Mouse (Mus musculus): ENCODE results near the gene Ewsr1.
"Not testable (repeated sequence)": the region's sequence is repeated elsewhere in the genome, so short reads cannot be mapped to it uniquely, and the experiment has no call there.

The Ewsr1 gene

GRCm38 (mm10) chr11:5096480-5097020 is 2.5 kb downstream of the Ewsr1 start:
- DNase-seq (ENCODE audit: low spot score) = no peak

DNA sequence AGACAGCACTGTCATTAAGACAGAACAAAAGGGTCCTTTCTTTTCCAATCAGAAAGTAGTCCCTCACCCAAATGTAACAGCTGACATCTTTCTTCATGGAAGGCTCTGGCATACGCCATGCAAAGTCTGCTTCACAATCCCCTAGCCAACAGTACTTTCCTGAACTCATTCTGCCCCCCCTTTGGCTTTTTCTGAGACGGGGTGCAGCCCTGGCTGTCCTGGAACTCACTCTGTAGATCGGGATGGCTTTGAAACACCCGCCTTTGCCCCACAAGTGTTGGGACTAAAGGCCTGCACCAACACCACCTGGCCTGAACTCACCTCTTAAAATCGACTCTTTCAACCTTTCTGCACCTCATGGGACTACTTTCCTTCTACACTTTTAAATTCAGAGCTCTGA is 3.2 kb downstream of the Ewsr1 start:
- DNase-seq (ENCODE audit: low spot score) = no peak

- no peak for DNase-seq (ENCODE audit: low spot score)
Measured at GRCm38 (mm10) chr11:5091706-5092105, 7.4 kb downstream of the Ewsr1 start.

DNA sequence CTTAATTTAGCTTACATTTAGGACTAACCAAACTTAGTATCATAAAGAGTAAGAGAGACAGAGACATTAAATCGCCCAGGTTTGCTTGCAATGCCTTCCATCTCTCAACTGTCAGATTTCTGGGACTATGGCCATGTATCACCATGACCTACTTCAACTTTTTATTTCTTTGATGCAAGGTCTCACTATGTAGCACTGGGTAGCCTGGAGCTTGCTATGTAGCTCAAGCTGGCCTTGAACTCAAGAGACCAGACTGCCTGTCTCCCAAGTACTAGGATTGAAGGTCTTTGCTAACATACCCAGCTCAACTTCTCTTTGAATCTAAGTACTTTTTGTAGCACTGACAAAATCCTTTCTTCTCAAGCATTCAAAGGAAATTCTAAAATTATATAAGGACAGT is 9.9 kb downstream of the Ewsr1 start:
- DNase-seq (ENCODE audit: low spot score) = no peak

DNA sequence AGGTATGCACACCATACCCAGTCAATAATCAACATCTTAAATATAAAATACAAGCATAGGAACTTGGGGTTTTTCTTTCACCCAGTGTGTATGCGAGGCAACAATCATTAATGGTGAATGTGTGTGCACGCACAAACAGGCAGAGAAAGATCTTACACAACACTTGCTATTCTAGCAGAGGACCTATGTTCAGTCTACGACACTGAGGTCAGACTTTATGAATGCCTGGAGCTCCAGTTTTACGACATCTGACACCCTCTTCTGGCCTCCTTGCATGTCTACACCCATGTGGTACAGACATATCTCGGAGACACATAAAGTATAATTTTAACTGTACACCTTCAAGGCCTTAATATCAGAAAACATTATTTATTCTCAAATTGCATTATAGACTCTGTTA is 22.2 kb downstream of the Ewsr1 start:
- not testable (repeated sequence) for DNase-seq (ENCODE audit: low spot score)

DNA sequence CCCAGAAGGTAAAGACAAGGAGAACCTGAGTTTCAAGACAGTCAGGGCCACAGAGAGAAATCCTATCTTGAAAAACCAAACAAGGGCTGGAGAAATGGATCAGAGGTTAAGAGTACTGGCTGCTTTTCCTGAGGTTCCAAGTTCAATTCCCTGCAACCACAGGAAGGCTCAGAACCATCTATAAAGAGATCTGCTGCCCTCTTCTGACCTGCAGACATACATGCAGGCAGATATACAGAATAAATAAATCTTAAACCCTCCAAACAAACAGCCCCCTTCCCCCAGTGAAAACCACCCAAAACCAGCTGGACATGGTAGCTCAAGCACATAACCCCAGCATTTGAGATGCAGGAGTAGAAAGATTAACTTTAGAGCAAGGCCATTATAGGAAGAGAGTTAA is 23.3 kb downstream of the Ewsr1 start:
- DNase-seq (ENCODE audit: low spot score) = no peak

- DNase-seq (ENCODE audit: low spot score) = no peak
Measured at GRCm38 (mm10) chr11:5074882-5075281, 24.2 kb downstream of the Ewsr1 start.

GRCm38 (mm10) chr11:5068126-5068971 is 30.7 kb downstream of the Ewsr1 start:
- DNase-seq (ENCODE audit: low spot score) = no peak

DNA sequence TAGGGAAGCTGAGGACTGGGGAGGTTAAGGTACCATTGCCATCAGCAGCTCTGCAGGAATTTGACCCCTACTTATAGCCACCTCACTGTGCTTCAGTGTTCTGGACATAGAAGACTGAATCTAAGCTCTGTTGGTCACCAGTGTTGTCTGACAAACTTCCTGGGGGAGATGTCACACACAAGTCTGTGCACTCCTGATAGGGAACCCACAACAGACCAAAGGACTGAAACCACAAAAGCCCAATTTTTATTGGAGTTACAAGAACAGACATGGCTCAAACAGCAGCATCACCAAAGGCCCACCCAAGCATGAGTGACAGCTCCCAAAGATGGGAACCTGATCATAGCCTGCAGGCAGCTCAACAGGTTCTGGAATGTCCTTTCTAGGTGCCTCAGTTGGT is 32.0 kb downstream of the Ewsr1 start:
- no peak for DNase-seq (ENCODE audit: low spot score)

- DNase-seq (ENCODE audit: low spot score) = peak; percentile 91
Measured at GRCm38 (mm10) chr11:5065056-5065821, 33.8 kb downstream of the Ewsr1 start, which contains the start of gene Gas2l1. TSS of gene Gas2l1 (minus strand) at chr11:5065327.

DNA sequence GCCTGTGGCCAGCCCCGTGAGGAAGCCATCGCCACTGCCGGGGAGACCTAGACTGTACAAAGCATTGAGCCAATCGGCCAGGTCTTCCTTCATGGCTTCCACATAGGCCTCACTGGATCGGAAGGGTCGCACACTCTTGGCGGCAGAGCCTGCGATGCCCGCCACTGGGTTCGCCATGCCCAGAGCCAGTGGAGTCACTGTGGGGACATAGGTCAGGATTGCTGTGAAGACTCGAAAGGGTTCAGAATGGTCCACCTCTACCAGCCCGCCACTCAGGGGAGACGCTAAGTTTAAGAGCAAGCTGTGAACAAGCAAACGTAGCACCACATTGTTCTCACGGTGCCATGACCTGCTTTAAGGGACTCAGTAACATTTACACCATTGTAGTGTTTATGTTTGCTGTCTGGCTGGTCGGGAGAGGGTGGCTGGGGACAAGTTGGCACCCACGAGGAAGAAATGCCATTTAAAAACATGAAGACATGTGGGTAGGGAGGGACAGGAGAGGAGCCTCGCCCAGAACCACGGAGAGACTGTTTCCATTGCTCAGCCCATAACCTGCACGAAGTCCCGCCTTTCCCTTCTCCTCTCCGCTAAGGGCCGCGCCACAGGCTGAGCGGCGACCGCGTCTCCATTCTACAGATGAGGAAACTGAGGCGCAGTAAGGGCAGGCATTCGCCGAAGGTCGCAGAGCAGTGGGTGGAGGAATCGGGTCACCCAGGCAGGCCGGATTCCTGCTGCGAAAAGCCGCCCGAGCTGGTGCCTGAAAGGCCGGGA is 34.6 kb downstream of the Ewsr1 start:
- DNase-seq (ENCODE audit: low spot score) = peak; percentile 25

GRCm38 (mm10) chr11:5063561-5064281 is 35.3 kb downstream of the Ewsr1 start:
- no peak for DNase-seq (ENCODE audit: low spot score)

GRCm38 (mm10) chr11:5062860-5063505 is 36.1 kb downstream of the Ewsr1 start:
- DNase-seq (ENCODE audit: low spot score) = no peak

DNA sequence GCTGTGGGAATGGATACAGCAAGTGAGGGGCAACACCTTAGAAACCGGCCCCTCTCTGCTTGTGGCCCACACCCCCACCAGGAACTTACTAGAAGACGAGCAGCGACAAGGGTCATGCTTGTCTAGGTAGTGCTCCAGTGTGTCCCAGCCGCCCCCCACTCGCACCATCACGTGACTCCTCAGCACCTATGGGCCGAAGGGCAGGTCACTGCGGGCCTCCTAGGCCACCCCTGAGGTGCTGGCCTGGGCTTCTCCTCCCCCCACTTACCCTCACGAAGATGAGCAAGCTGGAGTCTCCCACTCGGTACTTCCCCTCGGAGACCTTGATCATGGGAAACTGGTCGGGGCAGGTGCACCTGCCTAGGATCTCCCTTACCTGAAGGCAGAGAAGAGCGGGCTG is 36.7 kb downstream of the Ewsr1 start:
- no peak for DNase-seq (ENCODE audit: low spot score)

GRCm38 (mm10) chr11:5061413-5062139 is 37.5 kb downstream of the Ewsr1 start:
- DNase-seq (ENCODE audit: low spot score) = peak; percentile 97

- DNase-seq (ENCODE audit: low spot score) = no peak
Measured at GRCm38 (mm10) chr11:5060756-5061412, 38.2 kb downstream of the Ewsr1 start.

DNA sequence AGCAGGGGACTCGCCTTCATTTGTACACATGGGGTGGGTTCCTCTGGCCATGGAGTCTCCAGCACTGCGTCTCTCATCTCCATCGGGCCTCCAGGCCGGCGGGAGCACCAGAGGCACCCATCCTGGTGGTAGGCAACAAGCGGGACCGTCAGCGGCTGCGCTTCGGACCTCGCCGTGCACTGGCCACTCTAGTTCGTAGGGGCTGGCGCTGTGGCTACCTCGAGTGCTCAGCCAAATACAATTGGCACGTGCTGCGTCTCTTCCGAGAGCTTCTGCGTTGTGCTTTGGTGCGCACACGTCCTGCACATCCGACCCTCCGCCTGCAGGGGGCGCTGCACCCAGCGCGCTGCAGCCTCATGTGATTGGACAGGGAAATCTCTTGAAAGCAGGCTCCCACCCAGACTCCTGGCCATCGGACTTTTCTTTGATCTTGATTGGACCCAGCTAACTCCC is 39.3 kb downstream of the Ewsr1 start:
- DNase-seq (ENCODE audit: low spot score) = peak; percentile 35

GRCm38 (mm10) chr11:5059230-5059629 is 39.8 kb downstream of the Ewsr1 start:
- DNase-seq (ENCODE audit: low spot score) = no peak

GRCm38 (mm10) chr11:5058783-5059182 is 40.3 kb downstream of the Ewsr1 start:
- no peak for DNase-seq (ENCODE audit: low spot score)

All from urinary bladder, postnatal 25 days (tissue).